Mouse (Mus musculus) lung, postnatal 0 days (tissue): ENCODE measurements around the gene Gpc6. TPM values are rescaled to one million over a fixed set of nuclear protein-coding genes. Genes with fewer than 3 reads are reported as not detected.

Experiments
- ATAC-seq: fragments of 200-750 bp; cut with Nextera tagmentation; 2 replicates; pipeline ENCODE4 v1.8.0; 2017; ENCODE audit warnings: moderate library complexity
- DNase-seq: peaks from one replicate; pipeline ENCODE4 v3.0.0-alpha.2; 2016; ENCODE audit warnings: low spot score
- H3K27ac ChIP-seq: fragments of 300-500 bp; sonication (generic); 2 replicates; pipeline ENCODE4 v1.5.1; 2014; ENCODE audit warnings: antibody characterized with exemption, mild to moderate bottlenecking, low read length, mixed read lengths
- H3K27me3 ChIP-seq: fragments of 300-500 bp; sonication (generic); replicated peaks from 2 replicates; pipeline ENCODE4 v1.6.1; 2014; ENCODE audit warnings: low read length, mixed read lengths; ENCODE audit not compliant: insufficient read depth
- H3K36me3 ChIP-seq: fragments of 300-500 bp; sonication (generic); 2 replicates; pipeline ENCODE4 v1.6.1; 2014; ENCODE audit warnings: low read length, mixed read lengths; ENCODE audit not compliant: insufficient read depth
- H3K4me1 ChIP-seq: fragments of 300-500 bp; sonication (generic); 2 replicates; pipeline ENCODE4 v1.6.1; 2014; ENCODE audit warnings: antibody characterized with exemption, low read depth, low read length, mixed read lengths; ENCODE audit not compliant: insufficient read depth
- H3K4me2 ChIP-seq: fragments of 300-500 bp; sonication (generic); replicated peaks from 2 replicates; pipeline ENCODE4 v1.6.1; 2014; ENCODE audit warnings: low read depth, mild to moderate bottlenecking, low read length, moderate library complexity, mixed read lengths
- H3K4me3 ChIP-seq: fragments of 300-500 bp; sonication (generic); 2 replicates; pipeline ENCODE4 v1.5.1; 2014; ENCODE audit warnings: low read depth, low read length
- H3K9ac ChIP-seq: fragments of 300-500 bp; sonication (generic); replicated peaks from 2 replicates; pipeline ENCODE4 v1.6.1; 2014; ENCODE audit warnings: low read depth, mild to moderate bottlenecking
- H3K9me3 ChIP-seq: fragments of 300-500 bp; sonication (generic); 2 replicates; pipeline ENCODE4 v1.6.1; 2016; ENCODE audit warnings: low read length, mixed read lengths
- CTCF ChIP-seq: IDR thresholded peaks from 2 replicates; pipeline ENCODE4 v1.5.1; 2016; ENCODE audit warnings: antibody characterized with exemption, mild to moderate bottlenecking
- EP300 ChIP-seq: IDR thresholded peaks from 2 replicates; pipeline ENCODE4 v1.6.1; 2016; ENCODE audit warnings: antibody characterized with exemption, mild to moderate bottlenecking, control low read depth
- WGBS: fragments of 180-500 bp; shearing (Covaris S2); extraction: QIAGEN DNeasy Blood & Tissue Kit; methylation state at CpG from one replicate; pipeline ENCODE4 v1.1.7; 2014; 5-methylcytosine and 5-hydroxymethylcytosine counted together
- polyA plus RNA-seq: library from polyadenylated mRNA; unstranded; fragments of >200 nt; fragmentation: Nextera tagmentation; extraction: Ambion mirVana; gene quantifications from 2 replicates; pipeline ENCODE4 v1.2.1, GENCODE M21; 2015

The Gpc6 gene
- polyA plus RNA-seq, 1 experiment from 2014 or later: 3.1 TPM

DNA sequence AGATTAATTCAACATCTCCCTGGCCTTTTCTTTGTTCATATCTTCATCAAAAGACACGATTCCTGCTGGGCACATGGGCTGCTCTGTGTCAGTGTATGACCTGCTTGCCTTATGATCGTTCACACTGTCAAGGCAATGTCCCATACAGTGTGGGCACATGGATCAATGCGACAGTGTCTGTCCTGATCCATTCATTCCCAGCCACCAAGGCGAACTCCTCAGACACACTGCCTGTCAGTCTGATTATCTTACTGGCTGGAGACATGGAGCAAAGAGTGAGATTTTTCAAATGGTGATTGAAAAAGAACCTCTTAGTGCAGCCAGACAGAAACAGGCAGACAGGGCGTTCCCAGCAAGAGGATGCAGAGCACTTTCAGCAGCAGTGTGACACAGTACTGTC lies 143.1 kb downstream of the Gpc6 start:
- H3K4me1 ChIP-seq: no peaks in the 10 kb centered on the region
- no peaks in the 10 kb centered on the region for H3K36me3 ChIP-seq
- no peak overlapping the region for H3K9ac ChIP-seq
- TF ChIP-seq EP300 (no peak), CTCF (no peak)
- no peak for DNase-seq
- ATAC-seq: no peak
- no peak overlapping the region for H3K4me2 ChIP-seq
- WGBS: 75% methylated on average over 5 of the region's 5 CpGs
- no peak overlapping the region for H3K4me3 ChIP-seq
- H3K27me3 ChIP-seq: no peaks in the 10 kb centered on the region
- H3K27ac ChIP-seq: no peak overlapping the region
- no peaks in the 10 kb centered on the region for H3K9me3 ChIP-seq

DNA sequence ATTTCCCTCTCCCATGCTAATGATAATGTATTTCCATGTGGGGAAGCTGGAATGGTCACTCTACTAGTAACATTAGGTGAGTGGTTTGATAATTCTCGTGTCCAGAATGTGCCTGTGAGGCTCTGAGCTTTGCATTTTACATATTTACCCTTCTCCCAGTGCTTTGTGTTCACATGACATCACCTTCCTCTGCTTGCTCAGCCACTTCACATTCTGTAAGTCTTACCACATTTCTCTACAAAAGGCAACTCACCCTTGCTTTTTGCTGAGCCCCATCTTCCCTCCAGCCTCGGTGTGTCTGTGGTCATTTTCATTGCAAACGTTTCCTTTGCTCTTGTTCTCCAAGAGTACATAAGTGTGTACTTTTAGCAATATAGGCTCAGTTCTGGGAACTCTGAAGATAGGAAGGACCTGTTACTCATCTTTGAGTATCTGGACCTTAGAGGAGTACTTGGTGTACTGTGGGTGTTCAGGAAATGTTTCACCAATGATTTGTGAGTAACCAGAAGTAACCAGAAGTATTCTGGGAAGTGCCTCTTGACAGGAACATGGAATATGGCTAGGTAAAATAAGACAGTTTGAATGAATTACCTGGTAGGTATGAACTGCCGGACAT lies 145.5 kb downstream of the Gpc6 start:
- Histone ChIP-seq H3K4me1 (no peaks in the 10 kb centered on the region), H3K4me3 (no peak overlapping the region), H3K9me3 (no peaks in the 10 kb centered on the region), H3K36me3 (no peaks in the 10 kb centered on the region), H3K9ac (no peak overlapping the region), H3K27ac (no peak overlapping the region), H3K27me3 (no peaks in the 10 kb centered on the region), H3K4me2 (no peak overlapping the region)
- DNase-seq: peak; percentile 69
- TF ChIP-seq EP300: peak; percentile 90
- no peak for TF ChIP-seq CTCF
- 61% methylated on average over 4 of the region's 4 CpGs for WGBS
- ATAC-seq: peak; percentile 88

DNA sequence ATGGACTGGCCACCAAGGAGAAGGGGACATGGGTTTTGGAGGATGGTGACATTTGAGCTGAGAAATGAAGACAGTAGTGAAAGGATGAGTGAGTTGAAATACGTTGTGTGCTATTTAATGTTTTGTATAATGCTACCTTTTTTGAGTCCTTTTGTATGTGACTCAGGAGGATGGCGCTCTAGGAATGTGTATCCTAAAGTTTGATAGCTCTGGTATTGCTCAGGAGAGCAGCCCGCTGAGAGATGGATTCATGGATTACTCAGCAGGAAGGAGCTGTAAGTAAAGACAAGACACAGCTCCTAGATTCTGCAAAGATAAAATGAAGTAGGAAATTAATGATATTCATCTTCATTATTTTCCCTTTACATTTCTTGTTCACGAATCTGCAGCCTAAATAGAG lies 168.5 kb downstream of the Gpc6 start:
- H3K27me3 ChIP-seq: no peaks in the 10 kb centered on the region
- H3K4me1 ChIP-seq: no peaks in the 10 kb centered on the region
- H3K9ac ChIP-seq: no peak overlapping the region
- DNase-seq (no peak), ATAC-seq (no peak)
- WGBS: 74% methylated on average over 4 of the region's 4 CpGs
- no peak overlapping the region for H3K4me3 ChIP-seq
- no peaks in the 10 kb centered on the region for H3K36me3 ChIP-seq
- H3K4me2 ChIP-seq: no peak overlapping the region
- TF ChIP-seq EP300 (no peak), CTCF (no peak)
- no peak overlapping the region for H3K27ac ChIP-seq
- H3K9me3 ChIP-seq: no peaks in the 10 kb centered on the region

DNA sequence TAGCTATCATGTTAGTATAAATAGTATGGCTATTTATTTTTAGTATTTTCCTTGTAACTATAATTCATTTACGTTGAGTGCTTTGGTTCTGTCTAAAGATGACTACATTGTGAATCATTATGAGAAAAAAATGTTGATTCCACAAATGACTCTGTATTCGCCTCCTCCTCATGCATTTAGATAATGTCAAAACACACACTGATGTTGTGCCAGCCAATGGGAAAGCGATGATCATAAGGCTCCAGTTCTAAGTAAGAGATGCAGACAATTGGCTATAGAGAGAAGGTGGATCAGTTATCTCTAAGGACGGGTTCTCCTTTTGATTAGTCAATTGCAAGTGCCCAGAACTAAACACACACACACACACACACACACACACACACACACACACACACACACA lies 181.8 kb downstream of the Gpc6 start:
- 79% methylated on average over 4 of the region's 4 CpGs for WGBS
- TF ChIP-seq CTCF (no peak), EP300 (no peak)
- Histone ChIP-seq H3K9ac (no peak overlapping the region), H3K27ac (no peak overlapping the region), H3K9me3 (no peaks in the 10 kb centered on the region), H3K36me3 (no peaks in the 10 kb centered on the region), H3K4me3 (no peak overlapping the region), H3K27me3 (no peaks in the 10 kb centered on the region), H3K4me2 (no peak overlapping the region), H3K4me1 (no peaks in the 10 kb centered on the region)
- ATAC-seq: no peak
- no peak for DNase-seq

DNA sequence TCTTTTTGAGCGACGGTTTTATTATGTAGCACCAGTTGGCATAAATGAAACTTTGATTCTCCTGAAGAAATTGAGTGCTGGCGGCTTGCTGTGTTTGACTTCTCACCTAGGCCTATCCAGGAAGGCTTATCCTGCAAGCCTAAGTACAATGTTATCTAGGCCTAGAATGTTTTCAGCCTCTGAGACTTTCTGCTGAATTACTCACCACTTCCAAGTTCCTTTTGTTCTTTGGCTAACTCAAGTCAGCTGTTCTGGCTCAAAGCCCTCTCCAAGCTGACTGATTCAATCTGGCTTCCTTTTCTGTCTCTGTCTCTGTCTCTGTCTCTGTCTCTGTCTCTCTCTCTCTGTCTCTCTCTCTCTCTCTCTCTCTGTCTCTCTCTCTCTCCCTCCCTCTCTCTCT lies 188.0 kb downstream of the Gpc6 start:
- Histone ChIP-seq H3K27ac (no peak overlapping the region), H3K9me3 (no peaks in the 10 kb centered on the region), H3K4me1 (no peaks in the 10 kb centered on the region), H3K4me3 (no peak overlapping the region), H3K9ac (no peak overlapping the region), H3K36me3 (no peaks in the 10 kb centered on the region), H3K4me2 (no peak overlapping the region), H3K27me3 (no peaks in the 10 kb centered on the region)
- TF ChIP-seq EP300 (no peak), CTCF (no peak)
- DNase-seq (no peak), ATAC-seq (no peak)
- 81% methylated on average over 3 of the region's 3 CpGs for WGBS

DNA sequence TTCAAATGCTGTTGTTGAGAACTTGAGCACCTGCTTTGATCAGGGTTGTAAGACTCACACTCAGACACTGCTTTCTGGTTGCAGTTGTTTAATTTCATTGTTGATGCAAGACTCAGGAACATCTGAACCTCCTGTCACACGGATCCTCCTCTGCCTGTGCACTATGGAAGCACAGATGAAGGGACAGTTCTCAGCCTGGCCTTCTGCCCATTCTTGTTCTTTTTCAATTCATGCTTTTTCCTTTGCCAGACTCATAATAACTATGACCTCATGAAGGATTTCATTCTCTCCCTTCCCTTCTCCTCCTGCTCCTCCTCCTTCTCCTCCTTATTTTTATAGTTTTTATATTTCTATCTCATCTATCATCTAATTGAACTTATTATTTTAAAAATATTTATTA lies 196.9 kb downstream of the Gpc6 start:
- H3K9ac ChIP-seq: no peak overlapping the region
- TF ChIP-seq CTCF: no peak
- TF ChIP-seq EP300: no peak
- H3K4me3 ChIP-seq: no peak overlapping the region
- no peak overlapping the region for H3K27ac ChIP-seq
- H3K36me3 ChIP-seq: no peaks in the 10 kb centered on the region
- no peaks in the 10 kb centered on the region for H3K4me1 ChIP-seq
- WGBS: 26% methylated on average over 1 of the region's 1 CpGs
- no peak overlapping the region for H3K4me2 ChIP-seq
- no peaks in the 10 kb centered on the region for H3K9me3 ChIP-seq
- peak; percentile 19 for DNase-seq
- no peak for ATAC-seq
- H3K27me3 ChIP-seq: no peaks in the 10 kb centered on the region

DNA sequence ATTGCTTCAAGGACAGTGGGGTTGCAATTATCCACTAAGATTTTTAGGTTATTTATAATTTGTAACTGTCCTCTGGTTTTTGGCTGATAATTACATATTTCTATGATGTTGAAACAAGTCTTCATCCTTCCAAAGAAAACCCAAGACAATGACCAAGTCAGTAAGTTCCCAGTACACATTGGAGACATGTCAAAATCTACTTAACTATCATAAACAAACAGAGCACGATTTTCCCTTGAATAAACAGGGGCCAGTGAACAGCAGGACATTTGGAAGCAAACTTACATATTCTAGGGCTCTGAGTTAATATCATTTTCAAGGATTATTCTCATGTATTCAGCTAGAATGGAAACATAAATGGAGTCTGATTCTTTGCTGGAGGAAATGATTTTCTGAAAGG lies 205.2 kb downstream of the Gpc6 start:
- H3K27ac ChIP-seq: no peak overlapping the region
- DNase-seq: peak; percentile 61
- no peak overlapping the region for H3K4me3 ChIP-seq
- no peaks in the 10 kb centered on the region for H3K27me3 ChIP-seq
- 21% methylated on average over 1 of the region's 1 CpGs for WGBS
- no peaks in the 10 kb centered on the region for H3K36me3 ChIP-seq
- 0 out of 2 replicates have a peak, but pooled peaks have one; percentile 28 for ATAC-seq
- H3K9me3 ChIP-seq: no peaks in the 10 kb centered on the region
- H3K4me2 ChIP-seq: no peak overlapping the region
- H3K4me1 ChIP-seq: no peaks in the 10 kb centered on the region
- TF ChIP-seq EP300: no peak
- TF ChIP-seq CTCF: no peak
- H3K9ac ChIP-seq: no peak overlapping the region
